Mouse (Mus musculus) left cerebral cortex, adult 9 months (tissue): ENCODE data around the gene Slc26a6.
A peak's percentile ranks its signal among the peaks of the same experiment; 100 is the strongest.

Experiments used
- DNase-seq, 2 experiments: peaks; one replicate each; pipeline ENCODE4 v3.0.0; 2022; ENCODE audit warnings: low spot score in 2 of 2

Slc26a6 gene

GRCm38 (mm10) chr9:108852976-108853375, at the start of gene Slc26a6:
Slc26a6 (plus strand) TSS chr9:108853283.
- no peak for DNase-seq

DNA sequence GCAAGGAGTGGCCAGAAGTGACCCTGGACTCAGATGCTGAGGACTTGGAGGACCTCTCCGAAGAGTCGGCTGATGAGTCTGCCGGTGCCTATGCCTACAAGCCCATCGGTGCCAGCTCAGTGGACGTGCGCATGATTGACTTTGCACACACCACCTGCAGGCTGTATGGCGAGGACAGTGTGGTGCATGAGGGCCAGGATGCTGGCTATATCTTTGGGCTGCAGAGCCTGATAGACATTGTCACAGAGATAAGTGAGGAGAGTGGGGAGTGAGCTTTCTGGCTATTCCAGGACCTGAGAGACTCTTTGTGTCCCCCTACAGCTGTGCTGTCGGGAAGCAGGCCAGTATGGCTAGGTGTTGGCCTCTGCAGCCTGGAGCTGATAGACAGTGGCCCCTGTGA, 47.3 kb upstream of the Slc26a6 start:
- no peak for DNase-seq

- no peak for DNase-seq
These were observed 46.7 kb upstream of the Slc26a6 start for GRCm38 (mm10) chr9:108806379-108806778.

DNA sequence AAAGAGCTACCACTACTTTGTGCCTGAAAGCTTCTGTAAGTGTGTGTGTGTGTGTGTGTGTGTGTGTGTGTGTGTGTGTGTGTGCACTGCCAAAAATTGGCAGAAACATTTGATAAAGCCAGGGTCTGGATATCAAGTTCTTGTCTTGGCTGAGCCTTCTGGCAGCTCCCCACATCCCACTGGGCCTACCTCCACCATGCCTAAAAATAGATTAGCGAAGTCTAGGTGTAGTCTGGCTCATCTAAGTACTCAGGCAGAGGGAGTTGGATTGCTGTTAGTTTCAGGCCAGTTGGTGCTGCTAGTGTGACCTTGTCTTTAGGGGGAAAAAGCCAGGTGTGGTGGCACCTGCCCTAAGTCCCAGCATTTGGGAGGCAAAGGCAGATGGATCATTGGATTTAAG, 46.3 kb upstream of the Slc26a6 start:
- no peak for DNase-seq

DNA sequence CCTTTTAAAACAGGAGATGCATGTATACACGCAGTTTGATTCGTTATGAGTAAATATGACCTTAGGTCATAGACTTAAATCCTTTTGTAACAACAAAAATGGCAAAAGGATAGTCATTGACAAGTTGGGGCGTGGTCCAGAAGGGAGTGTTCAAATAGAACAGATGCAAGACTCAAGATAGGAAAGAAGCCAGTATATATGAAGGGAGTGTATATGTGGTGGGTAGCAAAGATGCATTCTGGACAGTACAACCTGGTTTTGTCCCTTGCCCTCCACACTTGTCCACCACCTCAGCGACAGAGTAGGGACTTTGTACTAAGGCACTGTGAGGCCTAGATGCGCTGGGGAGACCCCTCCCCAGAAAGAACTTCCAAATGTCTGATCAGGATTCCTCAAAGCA, 45.4 kb upstream of the Slc26a6 start:
- no peak for DNase-seq

DNA sequence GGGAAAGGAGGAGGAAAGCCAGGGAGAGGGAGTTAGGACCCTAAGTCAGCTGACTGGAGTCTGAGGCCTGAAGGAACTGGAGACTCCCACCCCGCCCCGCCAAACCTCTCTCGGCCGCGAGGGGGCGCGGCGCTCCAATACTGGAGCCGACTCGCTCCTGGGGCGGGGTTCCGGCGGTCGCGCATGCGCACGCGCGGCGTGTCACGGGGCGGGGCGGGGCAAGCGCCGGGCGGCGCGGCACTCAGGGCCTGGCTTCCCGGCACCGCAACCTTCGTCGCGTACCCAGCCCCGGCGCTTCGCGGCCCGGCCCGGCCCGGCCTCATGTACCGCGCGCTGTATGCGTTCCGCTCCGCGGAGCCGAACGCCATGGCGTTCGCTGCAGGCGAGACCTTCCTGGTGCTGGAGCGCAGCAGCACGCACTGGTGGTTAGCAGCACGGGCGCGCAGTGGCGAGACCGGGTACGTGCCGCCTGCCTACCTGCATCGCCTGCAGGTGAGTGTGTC, 44.9 kb upstream of the Slc26a6 start, which contains the start of gene Nckipsd:
Nckipsd (plus strand) TSS at position 206 of the 503 bp plus-strand sequence.
- peak; percentile 80 to 91 for DNase-seq

- no peak for DNase-seq
These were observed 43.9 kb upstream of the Slc26a6 start for GRCm38 (mm10) chr9:108809188-108809587.

- DNase-seq, result no peak
These were observed 43.4 kb upstream of the Slc26a6 start for GRCm38 (mm10) chr9:108809723-108810122.

- no peak for DNase-seq
These were observed 42.6 kb upstream of the Slc26a6 start for GRCm38 (mm10) chr9:108810516-108810915.

- no peak for DNase-seq
These were observed 37.5 kb upstream of the Slc26a6 start for GRCm38 (mm10) chr9:108815557-108815956.

GRCm38 (mm10) chr9:108819495-108819894, 33.6 kb upstream of the Slc26a6 start:
- peak in 1 of 2 experiments; percentile 68 for DNase-seq

DNA sequence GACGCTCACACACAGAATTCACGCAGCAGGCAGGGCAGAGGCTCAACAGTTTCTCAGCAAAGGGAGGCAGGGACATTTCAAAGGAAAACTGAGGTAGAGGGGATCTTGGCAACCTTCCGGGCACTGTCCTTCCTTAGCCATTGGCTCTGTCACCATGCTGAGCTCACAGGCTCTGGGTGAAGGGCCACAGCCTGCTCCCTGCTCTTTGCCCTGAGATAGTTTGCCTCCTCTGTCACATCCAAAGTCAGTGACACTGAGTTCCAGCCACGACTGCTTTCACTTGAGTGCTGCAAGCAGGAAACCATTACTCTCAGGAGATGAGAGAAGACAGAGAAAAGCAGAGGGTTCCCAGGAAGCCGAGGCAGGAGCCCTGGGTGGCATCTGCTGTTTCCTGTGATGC, 33.0 kb upstream of the Slc26a6 start:
- DNase-seq, result no peak

DNA sequence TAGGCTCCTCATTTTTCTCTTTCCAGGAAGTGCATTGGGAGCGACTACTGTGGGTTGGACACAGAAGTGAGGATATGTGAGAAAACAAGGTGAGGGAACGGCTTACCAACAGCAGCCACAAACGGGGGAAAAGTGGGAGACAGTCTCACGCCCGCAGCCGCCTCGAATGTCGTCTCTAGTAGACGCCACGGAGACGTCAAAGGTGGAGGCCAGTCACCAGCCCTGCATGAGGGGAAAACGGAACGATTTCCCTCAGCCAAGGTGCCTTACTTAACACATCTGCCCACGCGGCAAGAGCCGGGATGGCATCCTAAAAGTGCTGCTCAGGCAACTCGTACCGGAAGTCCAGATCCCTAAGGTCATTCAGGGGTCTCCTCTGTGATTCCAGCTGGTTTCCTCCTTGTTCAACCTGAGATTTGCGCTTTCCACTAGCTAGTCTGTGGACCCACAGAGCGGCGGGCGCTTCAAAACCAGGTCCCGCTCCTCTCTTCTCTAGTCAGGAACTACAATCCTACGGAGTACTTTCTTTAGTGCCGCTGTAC, 28.9 kb upstream of the Slc26a6 start:
- DNase-seq, result no peak

DNA sequence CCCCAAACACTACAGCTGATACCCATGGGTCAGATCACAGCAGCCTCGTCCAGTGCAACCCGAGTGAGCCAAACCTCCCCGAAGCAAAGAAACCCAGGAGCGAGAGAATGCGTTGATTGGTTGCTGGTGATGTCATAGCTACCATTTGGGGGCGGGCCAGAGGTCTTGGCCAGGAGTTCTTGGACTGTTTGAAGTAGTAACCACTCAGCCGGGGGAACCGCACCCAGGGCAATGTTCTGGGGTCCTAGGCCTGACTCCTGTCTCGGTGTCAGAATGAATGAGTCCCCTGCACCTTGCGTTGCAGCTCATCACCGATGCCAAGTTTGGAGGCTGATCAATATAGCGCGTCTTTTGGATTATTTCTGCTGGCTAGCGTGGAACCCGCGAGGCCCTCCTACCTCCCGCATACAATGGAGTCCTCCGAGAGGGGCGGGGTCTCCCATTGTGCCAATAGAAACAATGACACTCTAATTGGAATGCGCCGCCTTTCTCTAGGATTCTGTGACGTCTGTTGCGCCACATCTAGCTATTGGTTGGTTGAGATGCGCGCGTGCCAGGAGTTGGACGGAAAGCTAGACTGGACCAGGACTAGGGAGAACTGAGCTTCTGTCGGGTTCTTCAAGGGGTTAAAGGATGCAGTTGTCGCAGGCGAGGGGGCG, 28.2 kb upstream of the Slc26a6 start:
- peak; percentile 91 to 92 for DNase-seq

DNA sequence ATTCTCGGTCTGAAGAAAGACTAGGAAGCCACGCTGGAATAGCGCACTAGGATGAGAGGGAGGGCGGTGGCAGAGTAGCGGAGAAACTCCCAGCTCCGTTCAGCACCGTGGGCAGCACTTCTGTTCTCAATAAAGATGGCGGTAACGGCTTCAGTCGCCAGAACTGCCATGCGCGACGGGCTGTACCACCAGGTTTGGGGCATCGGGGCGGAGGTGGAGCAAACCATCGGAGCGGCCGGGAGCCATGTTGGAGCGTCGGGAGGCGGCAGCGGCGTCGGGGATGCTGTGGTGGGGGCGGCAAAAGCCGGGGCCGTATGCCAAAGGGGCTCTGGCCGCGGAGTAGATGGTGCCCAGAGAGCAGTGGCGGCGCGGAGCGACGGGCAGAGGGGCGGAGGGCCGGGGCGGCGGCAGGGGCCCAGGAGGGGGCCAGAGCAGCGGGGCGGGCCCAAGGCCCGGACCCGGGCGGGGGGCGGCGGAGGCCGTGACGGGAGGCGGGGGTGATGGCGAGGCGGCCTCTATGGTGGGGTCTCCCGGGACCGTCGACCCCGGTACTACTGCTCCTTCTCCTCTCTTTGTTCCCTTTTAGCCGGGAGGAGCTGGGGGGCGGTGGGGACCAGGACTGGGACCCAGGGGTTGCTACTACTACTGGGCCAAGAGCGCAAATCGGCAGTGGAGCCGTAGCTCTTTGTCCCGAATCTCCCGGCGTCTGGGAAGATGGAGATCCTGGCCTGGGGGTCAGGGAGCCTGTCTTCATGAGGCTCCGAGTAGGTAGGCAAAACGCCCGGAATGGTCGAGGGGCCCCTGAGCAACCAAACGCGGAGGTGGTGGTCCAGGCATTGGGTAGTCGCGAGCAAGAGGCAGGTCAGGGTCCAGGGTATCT, 27.0 kb upstream of the Slc26a6 start, which contains the start of gene Celsr3:
Celsr3 (plus strand) TSS at position 501 of the 880 bp plus-strand sequence.
- peak; percentile 77 to 92 for DNase-seq

DNA sequence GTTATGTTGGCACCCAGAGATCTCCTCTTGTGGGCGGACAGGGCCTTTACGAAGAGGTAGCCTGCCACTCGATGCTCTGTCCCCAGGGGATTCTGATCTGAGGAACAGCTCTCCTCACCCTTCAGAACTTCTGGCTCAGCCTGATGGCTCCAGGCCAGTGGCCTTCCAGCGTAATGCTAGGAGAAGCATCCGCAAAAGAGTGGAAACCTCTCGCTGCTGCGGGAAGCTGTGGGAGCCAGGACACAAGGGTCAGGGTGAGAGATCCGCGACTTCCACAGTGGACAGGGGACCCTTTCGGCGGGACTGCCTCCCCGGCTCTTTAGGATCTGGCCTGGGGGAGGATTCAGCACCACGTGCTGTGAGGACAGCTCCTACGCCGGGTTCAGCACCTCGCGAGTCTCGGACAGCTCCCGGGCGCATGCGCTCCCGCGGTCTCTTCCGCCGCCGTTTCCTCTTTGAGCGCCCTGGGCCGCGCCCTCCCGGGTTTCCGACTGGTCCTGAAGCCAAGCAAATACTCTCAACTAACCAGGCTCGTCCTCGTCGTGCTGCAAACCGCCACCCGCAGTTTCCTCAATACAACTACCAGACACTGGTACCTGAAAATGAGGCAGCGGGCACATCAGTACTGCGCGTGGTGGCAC, 26.3 kb upstream of the Slc26a6 start:
- peak in 1 of 2 experiments; percentile 54 for DNase-seq

DNA sequence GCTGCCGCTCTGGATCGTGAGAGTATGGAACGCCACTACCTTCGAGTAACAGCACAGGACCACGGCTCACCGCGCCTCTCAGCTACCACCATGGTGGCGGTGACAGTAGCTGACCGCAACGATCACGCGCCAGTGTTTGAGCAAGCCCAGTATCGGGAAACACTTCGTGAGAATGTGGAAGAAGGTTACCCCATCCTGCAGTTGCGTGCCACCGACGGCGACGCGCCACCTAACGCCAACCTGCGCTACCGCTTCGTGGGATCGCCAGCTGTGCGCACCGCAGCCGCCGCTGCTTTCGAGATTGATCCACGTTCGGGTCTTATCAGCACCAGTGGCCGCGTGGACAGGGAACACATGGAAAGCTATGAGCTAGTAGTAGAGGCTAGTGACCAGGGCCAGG, 25.6 kb upstream of the Slc26a6 start:
- DNase-seq, result no peak

DNA sequence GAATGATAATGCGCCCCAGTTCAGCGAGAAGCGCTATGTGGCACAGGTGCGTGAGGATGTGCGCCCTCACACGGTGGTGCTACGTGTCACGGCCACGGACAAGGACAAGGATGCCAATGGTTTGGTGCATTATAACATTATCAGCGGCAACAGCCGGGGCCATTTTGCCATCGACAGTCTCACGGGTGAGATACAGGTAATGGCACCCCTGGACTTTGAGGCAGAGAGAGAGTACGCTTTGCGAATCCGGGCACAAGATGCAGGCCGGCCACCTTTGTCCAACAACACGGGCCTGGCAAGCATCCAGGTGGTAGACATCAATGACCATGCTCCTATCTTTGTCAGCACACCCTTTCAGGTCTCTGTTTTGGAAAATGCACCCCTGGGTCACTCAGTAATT, 25.2 kb upstream of the Slc26a6 start:
- no peak for DNase-seq

GRCm38 (mm10) chr9:108831637-108832036, 21.4 kb upstream of the Slc26a6 start:
- DNase-seq, result no peak

DNA sequence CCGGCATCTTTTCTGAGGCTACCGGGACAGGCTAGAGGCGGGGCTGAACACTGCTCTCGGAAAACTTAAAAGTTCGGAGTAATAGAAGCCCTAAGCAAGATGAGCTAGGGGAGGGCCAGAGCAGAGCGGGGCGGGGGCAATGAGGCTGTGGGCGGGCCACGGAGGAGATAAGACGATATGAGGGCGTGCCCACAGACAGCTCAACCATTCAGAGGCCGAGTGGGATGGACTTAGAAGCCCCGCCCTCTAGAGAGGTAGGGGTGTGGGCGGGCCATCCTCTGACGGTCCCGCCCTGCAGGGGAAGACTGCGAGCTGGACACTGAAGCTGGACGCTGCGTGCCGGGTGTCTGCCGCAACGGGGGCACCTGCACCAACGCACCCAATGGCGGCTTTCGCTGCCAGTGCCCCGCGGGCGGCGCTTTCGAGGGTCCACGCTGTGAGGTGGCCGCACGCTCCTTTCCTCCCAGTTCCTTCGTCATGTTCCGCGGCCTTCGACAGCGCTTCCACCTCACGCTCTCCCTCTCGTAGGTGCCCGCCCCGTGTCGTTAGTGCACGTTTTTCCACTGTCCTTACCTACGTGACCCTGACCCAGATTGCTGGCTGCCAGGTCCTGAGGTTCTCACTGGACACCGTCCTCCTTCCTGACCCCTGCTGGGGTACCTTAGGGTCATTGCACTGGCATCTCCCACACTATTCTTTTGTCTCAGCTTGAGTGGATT, 20.5 kb upstream of the Slc26a6 start:
- peak; percentile 74 to 76 for DNase-seq

DNA sequence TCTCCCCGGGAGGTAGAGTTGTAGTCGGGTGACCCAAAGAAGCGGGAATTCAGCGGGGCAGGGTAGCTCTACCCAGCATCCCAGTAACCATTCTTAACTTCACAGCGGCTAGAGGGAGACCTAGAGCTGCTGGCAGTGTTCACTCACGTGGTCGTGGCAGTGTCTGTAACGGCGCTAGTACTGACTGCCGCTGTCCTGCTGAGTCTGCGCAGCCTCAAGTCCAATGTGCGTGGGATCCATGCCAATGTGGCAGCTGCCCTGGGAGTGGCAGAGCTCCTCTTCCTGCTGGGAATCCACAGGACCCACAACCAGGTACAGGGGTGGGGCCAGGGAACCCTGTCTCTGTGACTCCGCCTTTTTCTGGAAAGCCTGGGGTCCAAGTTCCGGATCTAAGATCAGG, 10.1 kb upstream of the Slc26a6 start:
- peak in 1 of 2 experiments; percentile 65 for DNase-seq
